Mouse (Mus musculus): Measurements from ENCODE around the gene Hapln1. TPM values are rescaled to one million over a fixed set of nuclear protein-coding genes. Genes with fewer than 3 reads are reported as not detected.
A peak's percentile ranks its signal among the peaks of the same experiment; 100 is the strongest.

The Hapln1 gene
- total and polyA plus RNA-seq, 2 experiments from 2014 or later: 0.46 to 0.64 TPM

GRCm38 (mm10) chr13:89645589-89645988 lies 106.0 kb downstream of the Hapln1 start:
- Histone ChIP-seq H3K4me3 (ENCODE audit: low read depth, low read length) (no peak overlapping the region), H3K27ac (ENCODE audit: low read depth) (no peak overlapping the region), H3K4me2 (ENCODE audit: low read depth, low read length) (no peak overlapping the region), H3K4me1 (ENCODE audit: control insufficient read depth, insufficient read depth) (no peaks in the 10 kb centered on the region), H3K9me3 (replicated peaks; ENCODE audit: control insufficient read depth, low read length) (no peaks in the 10 kb centered on the region), H3K27me3 (ENCODE audit: control insufficient read depth, insufficient read depth, low read length) (no peaks in the 10 kb centered on the region), H3K36me3 (replicated peaks; ENCODE audit: control insufficient read depth, insufficient read depth, low read length) (no peaks in the 10 kb centered on the region), H3K9ac (replicated peaks; ENCODE audit: low read depth, low read length) (no peak overlapping the region)
- no peak for ATAC-seq (ENCODE audit: insufficient read depth, low read depth)
- 86% methylated on average over 2 of the region's 2 CpGs for WGBS
- DNase-seq (ENCODE audit: low spot score): no peak
- TF ChIP-seq EP300 (IDR thresholded peaks at IDR 0.05; ENCODE audit: low read depth) (no peak), CTCF (IDR thresholded peaks at IDR 0.05; ENCODE audit: low read depth) (no peak)

GRCm38 (mm10) chr13:89652773-89653172 lies 113.2 kb downstream of the Hapln1 start:
- H3K9ac ChIP-seq (replicated peaks; ENCODE audit: low read depth, low read length): no peak overlapping the region
- H3K36me3 ChIP-seq (replicated peaks; ENCODE audit: control insufficient read depth, insufficient read depth, low read length): peaks cover 5% of the 10 kb centered on the region; the same call in 1 of the 2 replicates
- no peak for ATAC-seq (ENCODE audit: insufficient read depth, low read depth)
- H3K4me3 ChIP-seq (ENCODE audit: low read depth, low read length): no peak overlapping the region
- no peak for DNase-seq (ENCODE audit: low spot score)
- no peaks in the 10 kb centered on the region for H3K27me3 ChIP-seq (ENCODE audit: control insufficient read depth, insufficient read depth, low read length)
- no peak for TF ChIP-seq CTCF (IDR thresholded peaks at IDR 0.05; ENCODE audit: low read depth)
- no peak overlapping the region for H3K27ac ChIP-seq (ENCODE audit: low read depth)
- no peak overlapping the region for H3K4me2 ChIP-seq (ENCODE audit: low read depth, low read length)
- H3K9me3 ChIP-seq (replicated peaks; ENCODE audit: control insufficient read depth, low read length): no peaks in the 10 kb centered on the region
- H3K4me1 ChIP-seq (ENCODE audit: control insufficient read depth, insufficient read depth): no peaks in the 10 kb centered on the region
- 32% methylated on average over 1 of the region's 1 CpGs for WGBS

- no peak overlapping the region for H3K27ac ChIP-seq (ENCODE audit: low read depth)
- H3K4me2 ChIP-seq (ENCODE audit: low read depth, low read length): no peak overlapping the region
- no peaks in the 10 kb centered on the region for H3K27me3 ChIP-seq (ENCODE audit: control insufficient read depth, insufficient read depth, low read length)
- peaks cover 5% of the 10 kb centered on the region; the same call in 1 of the 2 replicates for H3K36me3 ChIP-seq (replicated peaks; ENCODE audit: control insufficient read depth, insufficient read depth, low read length)
- 79% methylated on average over 2 of the region's 2 CpGs for WGBS
- H3K9ac ChIP-seq (replicated peaks; ENCODE audit: low read depth, low read length): no peak overlapping the region
- TF ChIP-seq CTCF (IDR thresholded peaks at IDR 0.05; ENCODE audit: low read depth) (no peak), EP300 (IDR thresholded peaks at IDR 0.05; ENCODE audit: low read depth) (no peak)
- H3K9me3 ChIP-seq (replicated peaks; ENCODE audit: control insufficient read depth, low read length): no peaks in the 10 kb centered on the region
- no peak for ATAC-seq (ENCODE audit: insufficient read depth, low read depth)
- DNase-seq (ENCODE audit: low spot score): no peak
- H3K4me3 ChIP-seq (ENCODE audit: low read depth, low read length): no peak overlapping the region
- no peaks in the 10 kb centered on the region for H3K4me1 ChIP-seq (ENCODE audit: control insufficient read depth, insufficient read depth)
These were observed 113.7 kb downstream of the Hapln1 start for GRCm38 (mm10) chr13:89653279-89653678.

GRCm38 (mm10) chr13:89657046-89657445 lies 117.5 kb downstream of the Hapln1 start:
- Histone ChIP-seq H3K9me3 (replicated peaks; ENCODE audit: control insufficient read depth, low read length) (no peaks in the 10 kb centered on the region), H3K4me2 (ENCODE audit: low read depth, low read length) (peak overlapping the region; percentile 28; the same call in 1 of the 2 replicates), H3K4me3 (ENCODE audit: low read depth, low read length) (0 out of 2 replicates have a peak overlapping the region, but pooled peaks have one; percentile 7), H3K27me3 (ENCODE audit: control insufficient read depth, insufficient read depth, low read length) (no peaks in the 10 kb centered on the region), H3K4me1 (ENCODE audit: control insufficient read depth, insufficient read depth) (no peaks in the 10 kb centered on the region), H3K27ac (ENCODE audit: low read depth) (no peak overlapping the region), H3K9ac (replicated peaks; ENCODE audit: low read depth, low read length) (no peak overlapping the region), H3K36me3 (replicated peaks; ENCODE audit: control insufficient read depth, insufficient read depth, low read length) (peaks cover 5% of the 10 kb centered on the region; the same call in 1 of the 2 replicates)
- no peak for ATAC-seq (ENCODE audit: insufficient read depth, low read depth)
- 65% methylated on average over 11 of the region's 11 CpGs for WGBS
- no peak for TF ChIP-seq EP300 (IDR thresholded peaks at IDR 0.05; ENCODE audit: low read depth)
- TF ChIP-seq CTCF (IDR thresholded peaks at IDR 0.05; ENCODE audit: low read depth): no peak
- DNase-seq (ENCODE audit: low spot score): no peak

Other genes with a start within 250 kb of the Hapln1 start
- 41.4 and 59.6 TPM in 2 replicates for gene Vcan, start 202.7 kb downstream of the Hapln1 start, total RNA-seq (2014; rRNA removed; ENCODE audit: low replicate concordance)
- 14.6 and 14.7 TPM in 2 replicates for gene Vcan, start 202.7 kb downstream of the Hapln1 start, polyA plus RNA-seq (2015; fragmentation: Nextera tagmentation; extraction: Ambion mirVana)